Mouse (Mus musculus) stomach, embryonic 16.5 days (tissue): ENCODE data around the gene Nup205. TPM values are rescaled to one million over a fixed set of nuclear protein-coding genes. Genes with fewer than 3 reads are reported as not detected.

Experiments
- ATAC-seq: fragments of 200-750 bp; cut with Nextera tagmentation; 2 replicates; pipeline ENCODE4 v1.8.0; 2017; ENCODE audit warnings: moderate number of reproducible peaks, moderate TSS enrichment; ENCODE audit not compliant: insufficient read depth, low FRiP score
- H3K27ac ChIP-seq: fragments of 300-500 bp; sonication (generic); 2 replicates; pipeline ENCODE4 v1.5.1; 2014; ENCODE audit warnings: low read length
- H3K27me3 ChIP-seq: fragments of 300-500 bp; sonication (generic); 2 replicates; pipeline ENCODE4 v1.6.1; 2014; ENCODE audit warnings: low read length, control low read depth, mixed read lengths; ENCODE audit not compliant: control insufficient read depth, insufficient read depth
- H3K36me3 ChIP-seq: fragments of 300-500 bp; sonication (generic); 2 replicates; pipeline ENCODE4 v1.6.1; 2014; ENCODE audit warnings: low read length; ENCODE audit not compliant: control insufficient read depth, insufficient read depth
- H3K4me1 ChIP-seq: fragments of 300-500 bp; sonication (generic); 2 replicates; pipeline ENCODE4 v1.6.1; 2014; ENCODE audit warnings: low read length, control low read depth, mixed read lengths; ENCODE audit not compliant: control insufficient read depth, insufficient read depth
- H3K4me2 ChIP-seq: fragments of 300-500 bp; sonication (generic); 2 replicates; pipeline ENCODE4 v1.6.1; 2014; ENCODE audit warnings: low read depth, low read length, mixed read lengths
- H3K4me3 ChIP-seq: fragments of 300-500 bp; sonication (generic); replicated peaks from 2 replicates; pipeline ENCODE4 v1.5.1; 2014; ENCODE audit warnings: mild to moderate bottlenecking, low read length
- H3K9ac ChIP-seq: fragments of 300-500 bp; sonication (generic); 2 replicates; pipeline ENCODE4 v1.6.1; 2014; ENCODE audit warnings: low read length
- H3K9me3 ChIP-seq: fragments of 300-500 bp; sonication (generic); replicated peaks from 2 replicates; pipeline ENCODE4 v1.6.1; 2016; ENCODE audit warnings: low read length, control low read depth; ENCODE audit not compliant: control insufficient read depth
- WGBS: fragments of 180-500 bp; shearing (Covaris S2); extraction: QIAGEN DNeasy Blood & Tissue Kit; methylation state at CpG from one replicate; pipeline ENCODE4 v1.1.7; 2014; 5-methylcytosine and 5-hydroxymethylcytosine counted together
- polyA plus RNA-seq: library from polyadenylated mRNA; unstranded; fragments of >200 nt; fragmentation: Nextera tagmentation; extraction: Ambion mirVana; gene quantifications from 2 replicates; pipeline ENCODE4 v1.2.1, GENCODE M21; 2015

The Nup205 gene
- 28.8 and 30.8 TPM in 2 replicates for polyA plus RNA-seq

- Histone ChIP-seq H3K4me3 (peak within 1 kb of the TSS; percentile 93), H3K27ac (peak within 1 kb of the TSS; percentile 95), H3K9me3 (no peaks in the 10 kb centered on the region), H3K4me1 (peaks cover 9% of the 10 kb centered on the region), H3K27me3 (no peaks in the 10 kb centered on the region), H3K36me3 (no peaks in the 10 kb centered on the region), H3K9ac (peak within 1 kb of the TSS; percentile 97), H3K4me2 (peak within 1 kb of the TSS; percentile 73)
- peak; percentile 92 for ATAC-seq
- WGBS = 3% methylated on average over 34 of the region's 34 CpGs
Measured at GRCm38 (mm10) chr6:35176979-35177649, at the start of gene Nup205. Gene Nup205, plus strand, starts transcription at chr6:35177421.

- Histone ChIP-seq H3K36me3 (no peaks in the 10 kb centered on the region), H3K4me3 (peak overlapping the region; percentile 83), H3K4me2 (peak overlapping the region; percentile 85), H3K9me3 (no peaks in the 10 kb centered on the region), H3K27ac (peak overlapping the region; percentile 94), H3K27me3 (no peaks in the 10 kb centered on the region), H3K9ac (peak overlapping the region; percentile 92), H3K4me1 (peaks cover 12% of the 10 kb centered on the region)
- no peak for ATAC-seq
- under 1% methylated on average over 11 of the region's 11 CpGs for WGBS
Measured at GRCm38 (mm10) chr6:35132806-35133205, 44.4 kb upstream of the Nup205 start.

- H3K4me3 ChIP-seq = peak overlapping the region; percentile 83
- no peaks in the 10 kb centered on the region for H3K9me3 ChIP-seq
- ATAC-seq = peak; percentile 90
- WGBS = under 1% methylated on average over 24 of the region's 25 CpGs
- peaks cover 12% of the 10 kb centered on the region for H3K4me1 ChIP-seq
- H3K9ac ChIP-seq = peak overlapping the region; percentile 92
- no peaks in the 10 kb centered on the region for H3K27me3 ChIP-seq
- H3K4me2 ChIP-seq = peak overlapping the region; percentile 85
- no peaks in the 10 kb centered on the region for H3K36me3 ChIP-seq
- peak overlapping the region; percentile 94 for H3K27ac ChIP-seq
Measured at GRCm38 (mm10) chr6:35133246-35133578, 44.0 kb upstream of the Nup205 start.

- H3K9me3 ChIP-seq = no peaks in the 10 kb centered on the region
- WGBS = under 1% methylated on average over 55 of the region's 55 CpGs
Measured at GRCm38 (mm10) chr6:35133579-35134488, 43.4 kb upstream of the Nup205 start, which contains the start of gene Cnot4. Gene Cnot4, minus strand, starts transcription at chr6:35133724.

GRCm38 (mm10) chr6:35134844-35135243 lies 42.4 kb upstream of the Nup205 start:
- Histone ChIP-seq H3K9me3 (no peaks in the 10 kb centered on the region), H3K4me3 (no peak overlapping the region), H3K9ac (0 out of 2 replicates have a peak overlapping the region, but pooled peaks have one; percentile 64), H3K4me2 (peak overlapping the region; percentile 85), H3K27me3 (no peaks in the 10 kb centered on the region), H3K4me1 (peaks cover 12% of the 10 kb centered on the region), H3K27ac (no peak overlapping the region), H3K36me3 (no peaks in the 10 kb centered on the region)
- ATAC-seq = no peak
- WGBS = 42% methylated on average over 2 of the region's 2 CpGs

More at GRCm38 (mm10) chr6:35133579-35134488, 43.4 kb upstream of the Nup205 start, which contains the start of gene Cnot4:
- peak within 1 kb of the TSS; percentile 83 for H3K4me3 ChIP-seq
- peak; percentile 100 for ATAC-seq
- H3K9ac ChIP-seq = peak within 1 kb of the TSS; percentile 92
- no peaks in the 10 kb centered on the region for H3K27me3 ChIP-seq
- peak within 1 kb of the TSS; percentile 94 for H3K27ac ChIP-seq
- peak within 1 kb of the TSS; percentile 85 for H3K4me2 ChIP-seq
- H3K36me3 ChIP-seq = no peaks in the 10 kb centered on the region
- peaks cover 12% of the 10 kb centered on the region for H3K4me1 ChIP-seq

GRCm38 (mm10) chr6:35140351-35140750 lies 36.9 kb upstream of the Nup205 start:
- Histone ChIP-seq H3K9me3 (no peaks in the 10 kb centered on the region), H3K27me3 (no peaks in the 10 kb centered on the region), H3K4me2 (no peak overlapping the region), H3K9ac (no peak overlapping the region), H3K4me3 (no peak overlapping the region), H3K27ac (no peak overlapping the region), H3K4me1 (no peaks in the 10 kb centered on the region), H3K36me3 (no peaks in the 10 kb centered on the region)
- ATAC-seq = no peak
- WGBS = 88% methylated on average over 1 of the region's 1 CpGs

- Histone ChIP-seq H3K9me3 (no peaks in the 10 kb centered on the region), H3K36me3 (no peaks in the 10 kb centered on the region), H3K4me1 (no peaks in the 10 kb centered on the region), H3K4me2 (no peak overlapping the region), H3K9ac (no peak overlapping the region), H3K27ac (no peak overlapping the region), H3K27me3 (no peaks in the 10 kb centered on the region), H3K4me3 (no peak overlapping the region)
- ATAC-seq = no peak
- 89% methylated on average over 2 of the region's 2 CpGs for whole genome bisulfite sequencing
Measured at GRCm38 (mm10) chr6:35145569-35145968, 31.7 kb upstream of the Nup205 start.

GRCm38 (mm10) chr6:35147726-35148422 lies 29.3 kb upstream of the Nup205 start:
- no peak for ATAC-seq
- H3K4me2 ChIP-seq = no peak overlapping the region
- no peak overlapping the region for H3K4me3 ChIP-seq
- 78% methylated on average over 3 of the region's 3 CpGs for WGBS
- H3K9ac ChIP-seq = no peak overlapping the region
- no peaks in the 10 kb centered on the region for H3K9me3 ChIP-seq
- no peaks in the 10 kb centered on the region for H3K27me3 ChIP-seq
- H3K27ac ChIP-seq = no peak overlapping the region
- no peaks in the 10 kb centered on the region for H3K36me3 ChIP-seq
- H3K4me1 ChIP-seq = no peaks in the 10 kb centered on the region
